Mouse (Mus musculus) cortical plate, adult 2 months (tissue): ENCODE results near the gene Arhgef17. TPM values are rescaled to one million over a fixed set of nuclear protein-coding genes. Genes with fewer than 3 reads are reported as not detected.

Experiments used
- H3K27ac ChIP-seq: fragments of 200-500 bp; 2 replicates; pipeline ENCODE4 v1.5.1; 2012; ENCODE audit warnings: low read length, control low read depth, inconsistent platforms; ENCODE audit not compliant: insufficient read depth
- H3K4me1 ChIP-seq: fragments of 200-500 bp; 2 replicates; pipeline ENCODE4 v1.6.1; 2011; ENCODE audit warnings: low read length; ENCODE audit not compliant: control insufficient read depth, insufficient read depth
- H3K4me3 ChIP-seq: fragments of 200-500 bp; 2 replicates; pipeline ENCODE4 v1.5.1; 2011; ENCODE audit warnings: mild to moderate bottlenecking, low read length, control low read depth; ENCODE audit not compliant: insufficient read depth
- CTCF ChIP-seq: fragments of 200-500 bp; IDR thresholded peaks from 2 replicates; pipeline ENCODE4 v1.5.1; 2011; ENCODE audit warnings: mild to moderate bottlenecking, control low read depth, low read length; ENCODE audit not compliant: insufficient read depth; ENCODE audit errors: extremely low read depth
- POLR2A ChIP-seq: fragments of 200-500 bp; IDR thresholded peaks from 2 replicates; pipeline ENCODE4 v1.6.1; 2011; ENCODE audit warnings: mild to moderate bottlenecking, low read length, control low read depth; ENCODE audit not compliant: insufficient read depth; ENCODE audit errors: extremely low read depth
- polyA plus RNA-seq: library from polyadenylated mRNA; depleted of rRNA; stranded (reverse); fragments of >200 nt; gene quantifications from 2 replicates; pipeline ENCODE4 v1.2.3, GENCODE M21; 2012

The Arhgef17 gene
- polyA plus RNA-seq, 1 experiment = 91.3 TPM

- H3K4me1 ChIP-seq = no peaks in the 10 kb centered on the region
- no peak overlapping the region for H3K27ac ChIP-seq
- no peak overlapping the region for H3K4me3 ChIP-seq
- TF ChIP-seq CTCF (no peak), POLR2A (no peak)
These were observed 50.4 kb downstream of the Arhgef17 start for GRCm38 (mm10) chr7:100881531-100881930.

- peak; percentile 18; the same call in 1 of the 2 replicates for TF ChIP-seq CTCF
- no peak for TF ChIP-seq POLR2A
- Histone ChIP-seq H3K4me1 (no peaks in the 10 kb centered on the region), H3K4me3 (no peak overlapping the region)
These were observed 52.3 kb downstream of the Arhgef17 start for GRCm38 (mm10) chr7:100879595-100879994.

GRCm38 (mm10) chr7:100876771-100877170 lies 55.1 kb downstream of the Arhgef17 start:
- Histone ChIP-seq H3K27ac (no peak overlapping the region), H3K4me1 (no peaks in the 10 kb centered on the region), H3K4me3 (no peak overlapping the region)
- TF ChIP-seq CTCF (no peak), POLR2A (no peak)

More at GRCm38 (mm10) chr7:100879595-100879994, 52.3 kb downstream of the Arhgef17 start:
- H3K27ac ChIP-seq = no peak overlapping the region

- no peak overlapping the region for H3K4me3 ChIP-seq
- no peak overlapping the region for H3K27ac ChIP-seq
- no peaks in the 10 kb centered on the region for H3K4me1 ChIP-seq
- TF ChIP-seq CTCF (no peak), POLR2A (no peak)
These were observed 55.6 kb downstream of the Arhgef17 start for GRCm38 (mm10) chr7:100876293-100876692.

- no peak for TF ChIP-seq CTCF
- no peak for TF ChIP-seq POLR2A
- H3K27ac ChIP-seq = no peak overlapping the region
- no peak overlapping the region for H3K4me3 ChIP-seq
- H3K4me1 ChIP-seq = no peaks in the 10 kb centered on the region
These were observed 56.1 kb downstream of the Arhgef17 start for GRCm38 (mm10) chr7:100875822-100876221.

GRCm38 (mm10) chr7:100873197-100873596 lies 58.7 kb downstream of the Arhgef17 start:
- no peak overlapping the region for H3K4me3 ChIP-seq

GRCm38 (mm10) chr7:100871892-100872291 lies 60.0 kb downstream of the Arhgef17 start:
- no peak for TF ChIP-seq POLR2A
- TF ChIP-seq CTCF = no peak
- H3K27ac ChIP-seq = no peak overlapping the region
- no peak overlapping the region for H3K4me3 ChIP-seq

More at GRCm38 (mm10) chr7:100873197-100873596, 58.7 kb downstream of the Arhgef17 start:
- TF ChIP-seq CTCF = no peak
- no peak for TF ChIP-seq POLR2A
- Histone ChIP-seq H3K27ac (no peak overlapping the region), H3K4me1 (no peaks in the 10 kb centered on the region)

GRCm38 (mm10) chr7:100871355-100871754 lies 60.6 kb downstream of the Arhgef17 start:
- no peak for TF ChIP-seq POLR2A
- TF ChIP-seq CTCF = no peak
- H3K4me3 ChIP-seq = no peak overlapping the region

More at GRCm38 (mm10) chr7:100871892-100872291, 60.0 kb downstream of the Arhgef17 start:
- no peaks in the 10 kb centered on the region for H3K4me1 ChIP-seq

GRCm38 (mm10) chr7:100869877-100870629 lies 61.9 kb downstream of the Arhgef17 start:
- TF ChIP-seq POLR2A (no peak), CTCF (no peak)
- Histone ChIP-seq H3K4me3 (no peak overlapping the region), H3K4me1 (no peaks in the 10 kb centered on the region), H3K27ac (no peak overlapping the region)

More at GRCm38 (mm10) chr7:100871355-100871754, 60.6 kb downstream of the Arhgef17 start:
- no peak overlapping the region for H3K27ac ChIP-seq
- no peaks in the 10 kb centered on the region for H3K4me1 ChIP-seq

- Histone ChIP-seq H3K4me1 (no peaks in the 10 kb centered on the region), H3K27ac (no peak overlapping the region), H3K4me3 (no peak overlapping the region)
- TF ChIP-seq POLR2A (no peak), CTCF (no peak)
These were observed 63.4 kb downstream of the Arhgef17 start for GRCm38 (mm10) chr7:100868551-100868950.

- Histone ChIP-seq H3K27ac (no peak overlapping the region), H3K4me3 (no peak overlapping the region), H3K4me1 (no peaks in the 10 kb centered on the region)
- TF ChIP-seq POLR2A = no peak
- no peak for TF ChIP-seq CTCF
These were observed 64.3 kb downstream of the Arhgef17 start for GRCm38 (mm10) chr7:100867561-100867960.
